Mouse (Mus musculus): Measurements from ENCODE around the gene Itpr2.

GRCm38 (mm10) chr6:146256947-146257670 lies 244.9 kb downstream of the Itpr2 start:
- TF ChIP-seq CTCF (IDR thresholded peaks at IDR 0.05; ENCODE audit: control insufficient read depth, insufficient read depth, insufficient read length) (no peak), MYOG (IDR thresholded peaks at IDR 0.05; ENCODE audit: control insufficient read depth, extremely low read depth, insufficient read length) (no peak)

Data from C2C12 (cell line).